Mouse (Mus musculus) effector memory CD4-positive, alpha-beta T cell, adult 7 months (primary cell): ENCODE measurements around the gene Catsper2. TPM values are rescaled to one million over a fixed set of nuclear protein-coding genes. Genes with fewer than 3 reads are reported as not detected.

ENCODE experiments used
- polyA plus RNA-seq: library from polyadenylated mRNA; unstranded; fragments of 100-300 nt; shearing (Covaris generic); gene quantifications from one replicate; pipeline ENCODE4 v1.2.1, GENCODE M21; 2017

Catsper2 gene
- 0.55 TPM for polyA plus RNA-seq

GRCm38 (mm10) chr2:121413387-121414042 lies at the start of gene Catsper2, which contains the start of gene Pdia3:
Gene Catsper2 (minus strand): TSS chr2:121413792.
Gene Pdia3 (plus strand): TSS chr2:121413775.

GRCm38 (mm10) chr2:121456692-121457642 lies 43.4 kb upstream of the Catsper2 start, which contains the start of gene Serinc4:
Gene Serinc4 (minus strand): TSS chr2:121456781.

DNA sequence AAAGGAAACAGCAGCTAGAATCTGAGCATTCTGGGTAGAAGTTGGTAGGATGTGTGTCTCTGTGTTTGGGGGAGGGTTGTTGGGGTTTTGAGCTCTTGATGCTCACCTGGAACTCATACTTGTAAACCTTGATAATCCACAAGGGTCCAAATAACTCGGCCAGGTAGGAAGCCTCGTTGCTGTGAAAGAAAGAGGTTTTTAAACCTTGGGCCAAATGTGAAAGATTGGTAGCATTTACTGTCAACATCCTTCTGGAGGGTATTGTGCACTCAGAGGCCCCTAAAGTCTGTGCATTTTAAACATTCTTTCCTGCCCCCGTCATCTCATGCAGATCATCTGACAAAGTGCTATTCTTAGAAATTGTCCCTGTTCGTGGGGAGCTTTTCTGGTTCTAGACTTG lies 39.4 kb upstream of the Catsper2 start, which contains the start of gene Hypk:
TSS of gene Hypk (plus strand) at position 301 of the 400 bp plus-strand sequence.

GRCm38 (mm10) chr2:121448739-121449535 lies 35.3 kb upstream of the Catsper2 start, which contains the start of gene Serf2:
Gene Serf2 (plus strand): TSS chr2:121449195.

GRCm38 (mm10) chr2:121444178-121444577 lies 30.6 kb upstream of the Catsper2 start, which contains the start of gene Ell3:
Gene Ell3 (minus strand): TSS chr2:121444278.

DNA sequence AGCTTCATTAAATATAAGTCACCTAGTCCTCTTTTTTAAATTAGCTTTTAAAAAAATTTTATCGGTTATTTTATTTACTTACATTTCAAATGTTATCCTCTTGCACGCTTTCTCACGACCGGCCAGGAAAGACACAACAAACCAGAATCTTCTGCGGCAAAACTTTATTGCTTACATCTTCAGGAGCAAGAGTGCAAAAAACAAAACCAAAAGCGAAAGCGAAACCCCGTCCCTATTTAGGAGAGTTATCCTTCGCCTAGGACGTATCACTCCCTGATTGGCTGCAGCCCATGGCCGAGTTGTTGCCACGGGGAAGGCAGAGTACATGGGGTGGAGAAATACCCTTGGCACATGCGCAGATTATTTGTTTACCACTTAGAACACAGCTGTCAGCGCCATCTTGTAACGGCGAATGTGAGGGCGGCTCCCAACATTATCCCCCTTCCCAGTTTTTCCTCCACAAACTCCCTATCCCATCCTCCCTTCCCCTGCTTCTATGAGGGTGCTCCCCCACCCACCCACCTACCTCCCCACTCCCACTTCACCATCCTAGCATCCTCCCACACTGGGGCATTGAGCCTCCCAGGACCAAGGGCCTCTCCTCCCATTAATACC lies 26.5 kb downstream of the Catsper2 start, which contains the start of gene Strc:
TSS of gene Strc (minus strand) at position 208 of the 615 bp plus-strand sequence.

GRCm38 (mm10) chr2:121357494-121357893 lies 56.1 kb downstream of the Catsper2 start, which contains the start of gene Ckmt1:
Gene Ckmt1 (plus strand): TSS chr2:121357714.

DNA sequence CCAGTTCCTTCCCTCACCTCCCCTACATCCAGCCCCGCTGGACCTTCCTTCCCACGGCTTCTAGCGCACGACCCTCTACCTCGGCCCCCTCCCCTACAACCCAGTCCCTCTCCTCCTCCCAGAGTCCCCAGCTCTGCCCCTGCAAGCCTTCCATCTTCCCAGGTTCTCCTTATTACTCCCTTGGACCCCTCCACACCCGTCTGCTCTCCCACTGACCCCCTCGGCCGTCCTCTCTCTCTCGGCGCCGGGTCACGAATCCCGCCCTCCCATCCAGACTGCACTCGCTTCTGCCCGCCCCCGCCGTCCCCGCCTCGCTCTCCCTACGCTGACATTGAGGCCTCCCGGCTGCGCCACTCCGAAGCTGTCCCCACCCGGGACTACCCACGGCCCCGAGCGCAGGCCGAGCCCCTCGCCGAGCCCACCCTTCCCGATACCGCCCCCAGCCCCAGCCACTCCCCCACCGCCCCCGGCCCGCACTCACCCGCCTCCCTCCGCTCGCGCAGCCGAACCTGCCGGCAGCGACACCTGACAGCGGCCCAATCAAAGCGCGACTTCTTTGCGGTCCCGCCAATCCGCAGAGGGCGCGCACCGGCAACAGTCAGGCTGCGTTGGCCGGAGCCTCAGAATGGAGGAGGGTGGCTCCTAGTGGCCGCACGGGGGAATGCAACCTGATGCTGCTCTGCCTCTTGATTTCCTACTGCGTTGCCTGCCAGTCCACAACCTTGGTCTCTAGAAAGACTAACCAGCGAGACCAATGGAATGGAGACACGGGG lies 58.6 kb downstream of the Catsper2 start, which contains the start of gene Ppip5k1:
TSS of gene Ppip5k1 (minus strand) at position 577 of the 773 bp plus-strand sequence.

Other genes starting within 250 kb of the Catsper2 start
- gene Tubgcp4, start 243.1 kb downstream of the Catsper2 start, polyA plus RNA-seq: 49.8 TPM
- 23.4 TPM for gene Zscan29, start 242.7 kb downstream of the Catsper2 start, polyA plus RNA-seq
- gene Trp53bp1, start 142.4 kb downstream of the Catsper2 start, polyA plus RNA-seq: 65.7 TPM
- 0.85 TPM for gene Map1a, start 124.2 kb downstream of the Catsper2 start, polyA plus RNA-seq
- 6.9 TPM for gene Ppip5k1, start 58.4 kb downstream of the Catsper2 start, polyA plus RNA-seq
- 1.6 TPM for gene Ckmt1, start 56.1 kb downstream of the Catsper2 start, polyA plus RNA-seq
- gene Strc, start 26.6 kb downstream of the Catsper2 start, polyA plus RNA-seq: not detected
- gene Pdia3, start within 50 bp of the Catsper2 start, polyA plus RNA-seq: 374 TPM
- not detected for gene Ell3, start 30.5 kb upstream of the Catsper2 start, polyA plus RNA-seq
- gene Serf2, start 35.4 kb upstream of the Catsper2 start, polyA plus RNA-seq: 400 TPM
- 105 TPM for gene Hypk, start 39.5 kb upstream of the Catsper2 start, polyA plus RNA-seq
- gene Serinc4, start 43.0 kb upstream of the Catsper2 start, polyA plus RNA-seq: not detected
- 118 TPM for gene Mfap1b, start 60.3 kb upstream of the Catsper2 start, polyA plus RNA-seq
- 46.0 TPM for gene Mfap1a, start 92.9 kb upstream of the Catsper2 start, polyA plus RNA-seq
- gene Wdr76, start 92.9 kb upstream of the Catsper2 start, polyA plus RNA-seq: 3.6 TPM